Mouse (Mus musculus): ENCODE results near the gene Fgf15. TPM values are rescaled to one million over a fixed set of nuclear protein-coding genes. Genes with fewer than 3 reads are reported as not detected.
A peak's percentile ranks its signal among the peaks of the same experiment; 100 is the strongest.

Fgf15 gene
- polyA plus RNA-seq, 1 experiment from 2014 or later, result 0.92 TPM

DNA sequence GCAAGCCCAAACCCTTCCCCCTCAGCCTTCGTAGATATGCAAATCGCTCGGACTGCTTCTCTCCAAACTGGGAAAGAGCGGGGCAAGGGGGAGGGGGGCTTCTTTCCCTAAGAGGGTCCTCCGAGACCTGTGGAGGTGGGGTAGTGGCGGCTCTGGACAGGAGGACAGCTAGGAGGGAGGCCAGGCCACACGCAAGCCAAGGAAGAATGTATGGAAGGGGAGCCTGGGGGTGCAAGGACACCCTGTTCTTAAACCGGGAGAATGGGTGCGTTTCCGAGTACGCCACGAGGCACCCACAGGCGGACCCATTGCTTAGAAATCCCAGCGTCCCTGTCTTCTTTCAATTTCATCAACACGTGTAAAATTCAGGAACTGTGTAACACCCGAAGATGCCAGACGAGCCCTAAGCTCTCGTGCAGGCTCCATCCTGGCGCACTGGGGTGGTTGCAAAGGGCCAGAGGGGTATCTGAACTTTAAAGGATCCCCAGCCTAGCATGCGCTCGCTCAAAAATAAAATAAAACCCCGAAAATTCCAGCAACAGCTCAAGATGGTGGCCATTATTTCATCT, 43.8 kb downstream of the Fgf15 start:
- ATAC-seq (replicated peaks; ENCODE audit: low FRiP score, low read depth) (peak; percentile 4; the same call in 1 of the 2 replicates), DNase-seq (ENCODE audit: low spot score) (no peak)

DNA sequence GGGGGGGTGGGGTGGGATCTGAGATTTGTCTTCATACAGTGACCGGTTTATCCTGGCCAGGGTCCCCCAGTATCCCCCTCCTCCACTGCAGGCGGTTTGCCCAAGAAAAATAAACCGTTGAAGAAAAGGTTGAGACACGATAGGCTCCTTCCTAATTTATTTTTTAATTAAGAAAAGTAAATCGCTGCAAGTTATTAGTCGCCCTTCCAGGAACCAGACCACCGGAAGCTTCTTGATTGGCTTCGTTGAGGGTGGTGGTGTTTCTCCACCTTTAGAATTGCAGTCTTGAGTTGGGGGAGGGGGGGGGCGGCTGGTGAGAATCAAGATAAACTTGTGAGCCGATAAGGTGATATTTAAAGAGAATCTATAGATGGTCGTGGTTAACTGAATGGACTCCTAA, 44.3 kb downstream of the Fgf15 start:
- no peak for TF ChIP-seq CTCF (IDR thresholded peaks at IDR 0.05; ENCODE audit: low read depth)
- peak overlapping the region; percentile 92 for H3K27ac ChIP-seq
- peak overlapping the region; percentile 99 for H3K4me2 ChIP-seq (ENCODE audit: low read length)
- peak overlapping the region; percentile 62; the same call in 1 of the 2 replicates for H3K9ac ChIP-seq (ENCODE audit: low read depth, low read length)
- H3K9me3 ChIP-seq (replicated peaks; ENCODE audit: low read length), result no peaks in the 10 kb centered on the region
- peak overlapping the region; percentile 84; the same call in 1 of the 2 replicates for H3K4me3 ChIP-seq (replicated peaks; ENCODE audit: low read depth, low read length)
- H3K4me1 ChIP-seq (replicated peaks; ENCODE audit: insufficient read depth, low read length), result peaks cover 16% of the 10 kb centered on the region
- no peak for ATAC-seq (replicated peaks; ENCODE audit: low FRiP score, low read depth)
- H3K27me3 ChIP-seq (ENCODE audit: insufficient read depth, low read length), result no peaks in the 10 kb centered on the region
- WGBS, result under 1% methylated on average over 11 of the region's 11 CpGs
- DNase-seq (ENCODE audit: low spot score), result peak; percentile 35
- peaks cover 10% of the 10 kb centered on the region; the same call in 1 of the 2 replicates for H3K36me3 ChIP-seq (ENCODE audit: insufficient read depth, low read length)

More for the DNA sequence above, 43.8 kb downstream of the Fgf15 start:
- H3K9ac ChIP-seq (ENCODE audit: low read depth, low read length), result peak overlapping the region; percentile 46; the same call in 1 of the 2 replicates
- no peaks in the 10 kb centered on the region for H3K9me3 ChIP-seq (replicated peaks; ENCODE audit: low read length)
- peaks cover 16% of the 10 kb centered on the region for H3K4me1 ChIP-seq (replicated peaks; ENCODE audit: insufficient read depth, low read length)
- under 1% methylated on average over 22 of the region's 22 CpGs for WGBS
- H3K27ac ChIP-seq, result peak overlapping the region; percentile 92
- peaks cover 11% of the 10 kb centered on the region for H3K36me3 ChIP-seq (ENCODE audit: insufficient read depth, low read length)
- H3K27me3 ChIP-seq (ENCODE audit: insufficient read depth, low read length), result no peaks in the 10 kb centered on the region
- peak overlapping the region; percentile 99 for H3K4me2 ChIP-seq (ENCODE audit: low read length)
- no peak for TF ChIP-seq CTCF (IDR thresholded peaks at IDR 0.05; ENCODE audit: low read depth)
- peak overlapping the region; percentile 84 for H3K4me3 ChIP-seq (replicated peaks; ENCODE audit: low read depth, low read length)

DNA sequence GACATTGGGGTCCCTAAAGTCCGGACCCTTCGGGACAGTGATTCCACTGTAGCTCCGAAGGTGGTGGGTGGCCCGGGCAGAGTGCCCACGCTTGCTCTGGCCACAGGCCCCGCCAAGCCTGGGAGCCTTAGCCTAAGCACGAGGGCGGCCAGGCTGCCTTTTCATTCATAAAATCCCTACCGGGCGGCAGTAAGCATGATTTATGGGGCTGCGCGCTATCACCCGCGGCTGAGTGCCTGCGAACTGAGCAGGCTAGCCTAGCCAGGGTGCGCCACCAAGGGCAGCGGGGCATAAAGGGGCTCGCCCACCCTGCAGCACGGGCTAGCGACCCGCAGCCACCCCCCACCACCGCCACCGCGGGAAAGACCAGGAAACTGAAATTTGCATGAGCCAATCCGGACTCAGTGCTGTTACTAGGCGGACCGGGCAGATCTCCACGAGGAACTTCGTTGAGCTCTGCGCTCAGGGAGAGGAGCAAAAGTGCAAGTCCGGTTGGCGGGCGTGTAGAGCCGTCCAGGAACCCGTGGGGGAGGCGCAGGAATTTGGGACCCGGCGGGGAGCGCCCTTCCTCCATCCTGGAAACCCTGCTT, 45.0 kb downstream of the Fgf15 start:
- H3K4me3 ChIP-seq (replicated peaks; ENCODE audit: low read depth, low read length), result peak overlapping the region; percentile 84
- DNase-seq (ENCODE audit: low spot score), result peak; percentile 98
- peak overlapping the region; percentile 92 for H3K27ac ChIP-seq
- H3K4me1 ChIP-seq (replicated peaks; ENCODE audit: insufficient read depth, low read length), result peaks cover 16% of the 10 kb centered on the region
- TF ChIP-seq CTCF (IDR thresholded peaks at IDR 0.05; ENCODE audit: low read depth), result no peak
- ATAC-seq (replicated peaks; ENCODE audit: low FRiP score, low read depth), result peak; percentile 78
- H3K9me3 ChIP-seq (replicated peaks; ENCODE audit: low read length), result no peaks in the 10 kb centered on the region
- H3K36me3 ChIP-seq (ENCODE audit: insufficient read depth, low read length), result peaks cover 5% of the 10 kb centered on the region; the same call in 1 of the 2 replicates
- no peaks in the 10 kb centered on the region for H3K27me3 ChIP-seq (ENCODE audit: insufficient read depth, low read length)
- under 1% methylated on average over 39 of the region's 39 CpGs for WGBS
- peak overlapping the region; percentile 99 for H3K4me2 ChIP-seq (ENCODE audit: low read length)
- peak overlapping the region; percentile 62 for H3K9ac ChIP-seq (ENCODE audit: low read depth, low read length)

DNA sequence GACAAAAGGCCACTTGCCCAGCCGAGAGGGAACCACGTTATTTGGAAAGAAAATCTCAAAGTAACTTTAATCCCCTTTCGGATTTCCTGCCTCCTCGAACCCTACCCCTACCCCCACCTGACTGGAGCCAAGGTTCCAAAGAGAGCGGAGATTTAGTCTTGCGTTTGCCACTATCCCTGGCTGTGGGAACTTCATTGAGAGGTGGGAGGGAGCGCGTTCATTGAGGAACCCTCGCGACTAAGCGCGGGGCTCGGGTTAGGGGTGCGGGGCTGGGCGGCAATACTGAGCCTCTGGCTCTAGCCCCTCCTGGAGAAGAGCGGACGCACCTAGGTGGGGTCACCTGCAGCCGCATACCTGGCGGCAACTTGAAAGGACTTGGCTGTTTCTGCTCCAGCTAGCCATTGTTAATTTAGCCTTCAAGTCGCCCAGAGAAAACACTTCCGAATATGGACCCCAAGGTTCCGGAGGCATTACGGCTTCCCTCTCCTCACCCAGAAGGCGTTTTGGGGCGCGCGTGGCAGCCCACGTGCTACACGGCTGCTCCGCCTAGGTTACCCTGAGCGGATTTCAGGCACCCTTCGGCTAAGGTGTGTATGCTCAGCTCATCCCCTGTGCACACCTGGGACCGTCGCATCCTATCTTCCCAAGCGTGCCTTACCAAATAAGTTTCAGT, 45.9 kb downstream of the Fgf15 start:
- WGBS, result under 1% methylated on average over 35 of the region's 35 CpGs
- no peaks in the 10 kb centered on the region for H3K27me3 ChIP-seq (ENCODE audit: insufficient read depth, low read length)
- TF ChIP-seq CTCF (IDR thresholded peaks at IDR 0.05; ENCODE audit: low read depth), result no peak

DNA sequence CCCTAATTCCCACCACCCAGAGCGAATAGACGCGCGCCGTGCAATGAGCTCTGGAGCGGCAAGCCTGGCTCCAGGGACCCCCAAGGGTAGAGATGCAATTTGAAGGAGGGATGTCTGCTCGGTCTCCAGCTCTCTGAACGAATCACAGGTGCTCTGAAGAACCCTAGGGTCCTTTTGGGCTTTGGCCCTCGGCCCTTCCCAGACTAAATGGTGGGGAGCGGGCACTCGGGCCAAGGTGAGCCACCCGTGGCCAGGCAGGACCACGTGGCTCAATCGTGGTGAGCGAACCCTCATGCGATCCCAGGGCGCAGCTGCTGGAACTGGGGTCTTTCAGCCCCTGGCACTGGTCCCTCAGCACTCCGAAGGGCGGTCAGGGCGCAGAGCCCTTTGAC, 46.4 kb downstream of the Fgf15 start:
- H3K4me3 ChIP-seq (replicated peaks; ENCODE audit: low read depth, low read length), result peak overlapping the region; percentile 84
- no peaks in the 10 kb centered on the region for H3K36me3 ChIP-seq (ENCODE audit: insufficient read depth, low read length)
- H3K27me3 ChIP-seq (ENCODE audit: insufficient read depth, low read length), result no peaks in the 10 kb centered on the region
- 1% methylated on average over 20 of the region's 20 CpGs for WGBS
- peak overlapping the region; percentile 99 for H3K4me2 ChIP-seq (ENCODE audit: low read length)
- H3K9me3 ChIP-seq (replicated peaks; ENCODE audit: low read length), result no peaks in the 10 kb centered on the region
- peak overlapping the region; percentile 92 for H3K27ac ChIP-seq
- peak overlapping the region; percentile 56 for H3K9ac ChIP-seq (ENCODE audit: low read depth, low read length)
- ATAC-seq (replicated peaks; ENCODE audit: low FRiP score, low read depth) (no peak), DNase-seq (ENCODE audit: low spot score) (no peak)
- H3K4me1 ChIP-seq (replicated peaks; ENCODE audit: insufficient read depth, low read length), result peaks cover 16% of the 10 kb centered on the region
- no peak for TF ChIP-seq CTCF (IDR thresholded peaks at IDR 0.05; ENCODE audit: low read depth)

More for the DNA sequence above, 45.9 kb downstream of the Fgf15 start:
- Histone ChIP-seq H3K9ac (ENCODE audit: low read depth, low read length) (peak overlapping the region; percentile 56; the same call in 1 of the 2 replicates), H3K4me2 (ENCODE audit: low read length) (peak overlapping the region; percentile 99), H3K9me3 (replicated peaks; ENCODE audit: low read length) (no peaks in the 10 kb centered on the region), H3K27ac (peak overlapping the region; percentile 92), H3K4me1 (replicated peaks; ENCODE audit: insufficient read depth, low read length) (peaks cover 16% of the 10 kb centered on the region), H3K4me3 (replicated peaks; ENCODE audit: low read depth, low read length) (peak overlapping the region; percentile 84), H3K36me3 (ENCODE audit: insufficient read depth, low read length) (no peaks in the 10 kb centered on the region)
- peak; percentile 73 for DNase-seq (ENCODE audit: low spot score)
- ATAC-seq (replicated peaks; ENCODE audit: low FRiP score, low read depth), result no peak

DNA sequence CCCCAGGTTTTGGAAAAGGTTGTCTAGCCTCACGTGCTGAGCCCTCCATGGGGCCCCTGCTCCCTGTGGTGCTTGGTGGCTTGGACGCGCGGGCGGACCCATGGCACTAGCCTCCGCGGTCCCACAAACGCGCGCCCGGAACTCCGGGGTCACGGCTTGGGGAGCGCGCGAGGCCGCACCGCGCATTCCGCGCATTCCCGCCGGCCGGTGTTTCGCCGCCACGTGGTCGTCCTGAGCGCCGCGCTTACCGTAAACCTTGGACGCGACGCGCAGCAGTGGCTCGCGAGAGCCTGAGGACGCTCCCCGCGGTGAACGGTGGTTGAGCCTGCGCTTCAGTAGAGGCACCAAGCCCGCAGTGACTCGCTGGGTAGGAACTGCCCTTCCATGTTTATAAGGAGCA, 46.9 kb downstream of the Fgf15 start:
- TF ChIP-seq CTCF (IDR thresholded peaks at IDR 0.05; ENCODE audit: low read depth), result peak; percentile 50; the same call in 1 of the 2 replicates
- Histone ChIP-seq H3K4me1 (replicated peaks; ENCODE audit: insufficient read depth, low read length) (peaks cover 16% of the 10 kb centered on the region), H3K27me3 (ENCODE audit: insufficient read depth, low read length) (no peaks in the 10 kb centered on the region), H3K9me3 (replicated peaks; ENCODE audit: low read length) (no peaks in the 10 kb centered on the region), H3K27ac (peak overlapping the region; percentile 92), H3K4me2 (ENCODE audit: low read length) (peak overlapping the region; percentile 99), H3K36me3 (ENCODE audit: insufficient read depth, low read length) (no peaks in the 10 kb centered on the region), H3K4me3 (replicated peaks; ENCODE audit: low read depth, low read length) (peak overlapping the region; percentile 84), H3K9ac (ENCODE audit: low read depth, low read length) (peak overlapping the region; percentile 54; the same call in 1 of the 2 replicates)
- ATAC-seq (replicated peaks; ENCODE audit: low FRiP score, low read depth), result peak; percentile 22
- DNase-seq (ENCODE audit: low spot score), result peak; percentile 82
- WGBS, result under 1% methylated on average over 45 of the region's 45 CpGs

Other genes starting within 250 kb of the Fgf15 start
- gene Ano1, start 144.6 kb upstream of the Fgf15 start, polyA plus RNA-seq (2015; fragmentation: Nextera tagmentation; extraction: Ambion mirVana), result 33.3 and 34.1 TPM in 2 replicates
- 0.58 and 0.93 TPM in 2 replicates for gene Fgf3, start 58.4 kb upstream of the Fgf15 start, polyA plus RNA-seq (2015; fragmentation: Nextera tagmentation; extraction: Ambion mirVana)
- gene Fgf4, start 49.2 kb upstream of the Fgf15 start, polyA plus RNA-seq (2015; fragmentation: Nextera tagmentation; extraction: Ambion mirVana), result 0.13 TPM in 1 of 2 replicates, not detected in the other
- 22.4 and 25.9 TPM in 2 replicates for gene LTO1, start 18.6 kb downstream of the Fgf15 start, polyA plus RNA-seq (2015; fragmentation: Nextera tagmentation; extraction: Ambion mirVana)
- 212 and 227 TPM in 2 replicates for gene Ccnd1, start 43.4 kb downstream of the Fgf15 start, polyA plus RNA-seq (2015; fragmentation: Nextera tagmentation; extraction: Ambion mirVana)